27 mouse cellular contexts compared by ENCODE assay signal in genomic region chr7:84197208-84197860, GRCm38 (mm10). TPM values are rescaled to one million over a fixed set of nuclear protein-coding genes. Genes with fewer than 3 reads are reported as not detected.
DNase-seq lines count a peak whose midpoint lies in the region; ATAC-seq and TF ChIP-seq lines count a peak whose summit lies in the region.
"Had no signal": no experiment of that assay in that cellular context is flagged by ENCODE, and none has a peak within 500 bp of the region (broad histone marks: within the 10 kb centered on the region; RNA-seq: fewer than 3 reads in every experiment).

No protein-coding gene starts in this region.

- H3K79me2 ChIP-seq in liver, adult 2 months (ENCODE audit: control insufficient read depth, insufficient read depth, low read length), result no peaks in the 10 kb centered on the region
- H3K79me2 ChIP-seq in CH12.LX (replicated peaks; ENCODE audit: control insufficient read depth, extremely low read depth, insufficient read depth, poor library complexity, severe bottlenecking) (no peaks in the 10 kb centered on the region), myocyte (ENCODE audit: control insufficient read depth, insufficient read depth) (no peaks in the 10 kb centered on the region)

- peak; percentile 12 for TF ChIP-seq EP300 in CH12.LX (IDR thresholded peaks at IDR 0.05; ENCODE audit: low read length)

- no peaks in the 10 kb centered on the region for H3K27me3 ChIP-seq in liver, adult 2 months (ENCODE audit: control insufficient read depth, insufficient read depth, low read length)
- H3K27me3 ChIP-seq in CH12.LX (replicated peaks), result no peaks in the 10 kb centered on the region
- no peaks in the 10 kb centered on the region for H3K27me3 ChIP-seq in myocyte (ENCODE audit: control insufficient read depth, insufficient read depth, insufficient read length)
- H3K27me3 ChIP-seq: embryonic facial prominence, embryonic 13.5 days; forebrain, embryonic 15.5 days; heart, embryonic 13.5 days; limb, embryonic 12.5 days; liver, embryonic 12.5 days; midbrain, embryonic 13.5 days; neural tube, embryonic 15.5 days had no signal

- no peak for TF ChIP-seq POLR2A in liver, adult 2 months (IDR thresholded peaks at IDR 0.05; ENCODE audit: extremely low read depth, insufficient read depth, low read length)
- no peak for TF ChIP-seq POLR2A in CH12.LX (IDR thresholded peaks at IDR 0.05; ENCODE audit: low read depth, low read length)
- TF ChIP-seq POLR2A in myocyte (IDR thresholded peaks at IDR 0.05; ENCODE audit: insufficient read length, low read depth), result no peak

- 0 out of 2 replicates have a peak overlapping the region, but pooled peaks have one; percentile 19 for H3K27ac ChIP-seq in liver, adult 2 months (replicated peaks; ENCODE audit: insufficient read depth, low read depth, low read length)
- H3K27ac ChIP-seq in CH12.LX (ENCODE audit: insufficient read depth, low read depth), result peak overlapping the region; percentile 44; the same call in 1 of the 2 replicates
- H3K27ac ChIP-seq: embryonic facial prominence, embryonic 13.5 days; forebrain, embryonic 10.5 days; forebrain, embryonic 15.5 days; gastrocnemius, adult 2 months; heart, embryonic 13.5 days; limb, embryonic 12.5 days; liver, embryonic 12.5 days; midbrain, embryonic 13.5 days; neural tube, embryonic 15.5 days had no signal

- no peak for TF ChIP-seq RAD21 in CH12.LX (IDR thresholded peaks at IDR 0.05; ENCODE audit: low read depth, low read length)

- ATAC-seq in common myeloid progenitor, adult 5-6 weeks (replicated peaks; ENCODE audit: low read depth, poor library complexity, severe bottlenecking), result peak; percentile 42; the same call in 1 of the 2 replicates
- ATAC-seq: forebrain, embryonic 15.5 days; intestine, postnatal 0 days; liver, embryonic 12.5 days; liver, postnatal 0 days; midbrain, embryonic 13.5 days had no signal

- peak overlapping the region; percentile 34; the same call in 1 of the 2 replicates for H3K4me2 ChIP-seq in CH12.LX (ENCODE audit: insufficient read depth, low read depth, poor library complexity, severe bottlenecking)
- peak overlapping the region; percentile 66 for H3K4me2 ChIP-seq in myocyte (ENCODE audit: low read depth)
- H3K4me2 ChIP-seq: embryonic facial prominence, embryonic 13.5 days; forebrain, embryonic 15.5 days; heart, embryonic 13.5 days; limb, embryonic 12.5 days; liver, embryonic 12.5 days; midbrain, embryonic 13.5 days; neural tube, embryonic 15.5 days had no signal

- WGBS in liver, adult 2 months, result 49% methylated on average over 6 of the region's 6 CpGs

- H3ac ChIP-seq in myocyte (ENCODE audit: control insufficient read depth, insufficient read length), result no peak overlapping the region

- peaks cover 19% of the 10 kb centered on the region for H3K4me1 ChIP-seq in liver, adult 2 months (ENCODE audit: control insufficient read depth, insufficient read depth, low read length)
- H3K4me1 ChIP-seq in CH12.LX (ENCODE audit: control insufficient read depth in 1 of 2, insufficient read depth in 2 of 2), result peaks cover 30 to 45% of the 10 kb centered on the region in 2 experiments
- H3K4me1 ChIP-seq: embryonic facial prominence, embryonic 13.5 days; forebrain, embryonic 10.5 days; forebrain, embryonic 15.5 days; heart, embryonic 13.5 days; limb, embryonic 12.5 days; liver, embryonic 12.5 days; midbrain, embryonic 13.5 days; neural tube, embryonic 15.5 days had no signal

- no peak for TF ChIP-seq CTCF in liver, adult 2 months (IDR thresholded peaks at IDR 0.05; ENCODE audit: low read depth, low read length)
- no peak for TF ChIP-seq CTCF in CH12.LX (conservative IDR thresholded peaks at IDR 0.05 in 1 of 2, IDR thresholded peaks at IDR 0.05 in 1 of 2; ENCODE audit: low read depth in 2 of 2, low read length in 2 of 2)

- dilution Hi-C loops in CH12.LX (cut with MboI; ENCODE audit: extremely low pct_ligation_motif_present, extremely low pct_unique_long_range_greater_than_20kb, low sequenced_read_pairs), result no loop called here

- peaks cover 2% of the 10 kb centered on the region for H3K9me3 ChIP-seq in CH12.LX (replicated peaks; ENCODE audit: low read length)
- H3K9me3 ChIP-seq: embryonic facial prominence, embryonic 13.5 days; forebrain, embryonic 10.5 days; forebrain, embryonic 15.5 days; heart, embryonic 13.5 days; limb, embryonic 12.5 days; liver, embryonic 12.5 days; midbrain, embryonic 13.5 days; neural tube, embryonic 15.5 days had no signal

- H3K9ac ChIP-seq in liver, adult 2 months (ENCODE audit: low read depth, low read length), result no peak overlapping the region
- H3K9ac ChIP-seq in CH12.LX (ENCODE audit: insufficient read depth, low read depth), result 0 out of 2 replicates have a peak overlapping the region, but pooled peaks have one; percentile 24
- H3K9ac ChIP-seq: embryonic facial prominence, embryonic 13.5 days; forebrain, embryonic 15.5 days; heart, embryonic 13.5 days; limb, embryonic 12.5 days; liver, embryonic 12.5 days; liver, postnatal 0 days; midbrain, embryonic 13.5 days; neural tube, embryonic 15.5 days had no signal

- in situ Hi-C loops in CH12.LX (cut with MboI; ENCODE audit: low pct_ligation_motif_present, low pct_unique_long_range_greater_than_20kb, low sequenced_read_pairs), result no loop called here

- peak; percentile 93 for DNase-seq in liver, adult 2 months (ENCODE audit: extremely low read depth, low read depth, low spot score)
- DNase-seq in liver (no peak), CH12.LX (ENCODE audit: extremely low read depth) (peak; percentile 60)
- no peak for DNase-seq in embryo, embryonic 10 days (ENCODE audit: low spot score)
- no peak for DNase-seq in natural killer cell, adult 2 months (ENCODE audit: low spot score in 2 of 2)
- no peak for DNase-seq in cerebellum, adult 9-11 months
- DNase-seq: adrenal gland, postnatal 25 days; cerebellum, adult 2 months; cerebellum, postnatal 25 days; gastrocnemius, adult 2 months; gastrocnemius, postnatal 36 days; heart, postnatal 10 days; kidney, postnatal 25 days; liver, postnatal 0 days; spleen, adult 18-20 months; thymus, postnatal 14 days had no signal

- H3K4me3 ChIP-seq in liver, adult 2 months (ENCODE audit: insufficient read depth, low read depth, low read length), result no peak overlapping the region
- H3K4me3 ChIP-seq in CH12.LX (replicated peaks in 1 of 3; ENCODE audit: low read depth in 2 of 3, low read length in 2 of 3, poor library complexity in 1 of 3) (no peak overlapping the region), myocyte (no peak overlapping the region)
- H3K4me3 ChIP-seq: embryonic facial prominence, embryonic 13.5 days; forebrain, embryonic 10.5 days; forebrain, embryonic 15.5 days; gastrocnemius, adult 2 months; heart, embryonic 13.5 days; limb, embryonic 12.5 days; liver, embryonic 12.5 days; midbrain, embryonic 13.5 days; neural tube, embryonic 15.5 days had no signal

- H3K36me3 ChIP-seq in liver, adult 2 months (ENCODE audit: control insufficient read depth, insufficient read depth, low read length), result no peaks in the 10 kb centered on the region
- no peaks in the 10 kb centered on the region for H3K36me3 ChIP-seq in CH12.LX (replicated peaks in 1 of 2; ENCODE audit: control insufficient read depth in 1 of 2, insufficient read depth in 1 of 2, low read length in 1 of 2)
- no peaks in the 10 kb centered on the region for H3K36me3 ChIP-seq in myocyte (ENCODE audit: control insufficient read depth, insufficient read depth)
- H3K36me3 ChIP-seq: embryonic facial prominence, embryonic 13.5 days; forebrain, embryonic 10.5 days; forebrain, embryonic 15.5 days; heart, embryonic 13.5 days; limb, embryonic 12.5 days; liver, embryonic 12.5 days; midbrain, embryonic 13.5 days; neural tube, embryonic 15.5 days had no signal

TF ChIP-seq in CH12.LX, 34 proteins besides CTCF, POLR2A, EP300 and RAD21:
- TF ChIP-seq MXI1 (IDR thresholded peaks at IDR 0.05; ENCODE audit: low read depth, low read length) (no peak), NELFE (IDR thresholded peaks at IDR 0.05; ENCODE audit: low read depth, low read length) (no peak), MEF2A (IDR thresholded peaks at IDR 0.05; ENCODE audit: borderline replicate concordance, low read depth, low read length) (peak; percentile 93), ZKSCAN1 (IDR thresholded peaks at IDR 0.05; ENCODE audit: borderline replicate concordance, low read depth, low read length) (no peak), ETS1 (conservative IDR thresholded peaks at IDR 0.05; ENCODE audit: low read depth, low read length) (peak; percentile 76), E2F4 (IDR thresholded peaks at IDR 0.05; ENCODE audit: insufficient replicate concordance, low read depth, low read length) (no peak), JUN (IDR thresholded peaks at IDR 0.05; ENCODE audit: insufficient read depth, low read depth, low read length) (peak; percentile 68), MAZ (IDR thresholded peaks at IDR 0.05; ENCODE audit: low read depth, low read length) (peak; percentile 33; the same call in 1 of the 2 replicates)

TF ChIP-seq in myocyte, 11 proteins besides CTCF, POLR2A, EP300 and RAD21:
- TF ChIP-seq POLR2AphosphoS2 (IDR thresholded peaks at IDR 0.05; ENCODE audit: insufficient read length, low read depth) (no peak), USF1 (IDR thresholded peaks at IDR 0.05; ENCODE audit: low read depth) (no peak), TCF12 (IDR thresholded peaks at IDR 0.05; ENCODE audit: insufficient read depth, poor library complexity, severe bottlenecking) (no peak), CEBPB (IDR thresholded peaks at IDR 0.05; ENCODE audit: insufficient read depth, poor library complexity, severe bottlenecking) (peak; percentile 80), SRF (IDR thresholded peaks at IDR 0.05; ENCODE audit: control insufficient read depth, insufficient read length, low read depth) (no peak), MYOD1 (IDR thresholded peaks at IDR 0.05; ENCODE audit: control insufficient read depth in 1 of 3, insufficient read length in 2 of 3, low read depth in 2 of 3) (no peak), REST (IDR thresholded peaks at IDR 0.05; ENCODE audit: insufficient read depth, insufficient read length) (no peak), TCF3 (IDR thresholded peaks at IDR 0.05; ENCODE audit: insufficient read length, low read depth) (no peak)

RNA-seq across cellular contexts. Expression of gene Abhd17c, which starts 45.6 kb away (rescaled TPM):
- 32.4 and 49.3 TPM in 2 replicates for total RNA-seq in liver, adult 2 months (2014; rRNA removed)
- polyA plus RNA-seq in liver, adult 2 months (2012; rRNA removed), result 102 and 104 TPM in 2 replicates
- 34.0 and 35.3 TPM in 2 replicates for total RNA-seq in CH12.LX (2012; rRNA removed)
- 40.4 and 41.8 TPM in 2 replicates for total RNA-seq in CH12.LX (2014; rRNA removed)
- polyA plus RNA-seq in CH12.LX (2012; ENCODE audit: insufficient read length, low read depth), result 36.1 and 44.0 TPM in 2 replicates
- total RNA-seq in common myeloid progenitor, adult 5-6 weeks (2017), result 10.8 and 18.7 TPM in 2 replicates
- 32.4 TPM for polyA plus RNA-seq in myocyte (2012; fragmentation: generic; extraction: Trizol)

Comparison
In these comparisons a context has a peak if more than half of its experiments do, and no peak if none do; other contexts are left out.
1. DNase-seq: peak in liver, adult 2 months (single experiment) and CH12.LX (single experiment); none in liver (single experiment), embryo, embryonic 10 days (single experiment), natural killer cell, adult 2 months (0 of 2) and cerebellum, adult 9-11 months (single experiment).